Mouse (Mus musculus) heart, adult 2 months (tissue): ENCODE results near the gene Slc46a1.

ENCODE experiments used
- EP300 ChIP-seq: fragments of 200-500 bp; IDR thresholded peaks from 2 replicates; pipeline ENCODE4 v1.6.1; 2011; ENCODE audit warnings: low read depth, low read length, control low read depth; ENCODE audit not compliant: insufficient read depth
- POLR2A ChIP-seq: fragments of 200-500 bp; IDR thresholded peaks from 2 replicates; pipeline ENCODE4 v1.6.1; 2011; ENCODE audit warnings: mild to moderate bottlenecking, low read depth, low read length, control low read depth; ENCODE audit not compliant: insufficient read depth

DNA sequence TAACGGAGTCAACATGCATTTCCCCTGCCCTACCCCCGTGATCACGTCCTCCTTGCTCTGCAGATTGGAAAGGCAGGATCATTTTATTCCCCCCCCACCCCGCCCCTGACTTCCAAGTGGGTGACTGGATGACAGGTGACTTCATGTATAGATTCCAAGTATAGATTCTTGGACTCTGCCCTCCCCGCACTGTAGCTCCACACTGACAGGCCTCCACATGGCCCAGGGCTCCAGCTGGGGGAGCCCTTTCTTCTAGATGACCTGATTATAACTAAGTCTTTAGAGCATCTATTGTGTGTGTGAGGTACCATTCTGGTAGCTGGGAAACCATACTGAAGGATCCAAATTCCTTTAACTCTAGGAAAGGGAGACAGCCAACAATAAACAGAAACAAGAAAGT lies 2.8 kb upstream of the Slc46a1 start:
- TF ChIP-seq EP300: no peak
- no peak for TF ChIP-seq POLR2A
